Mouse (Mus musculus) adrenal gland, postnatal 25 days (tissue): ENCODE data around the gene Prkce. TPM values are rescaled to one million over a fixed set of nuclear protein-coding genes. Genes with fewer than 3 reads are reported as not detected.

Experiments used
- total RNA-seq: library from RNA; stranded (reverse); gene quantifications from 2 replicates; pipeline ENCODE4 v1.2.3, GENCODE M21; 2021

Gene Prkce
- total RNA-seq, 1 experiment from 2014 or later: 25.8 TPM

Other genes starting within 250 kb of the Prkce start
- 19.7 and 25.5 TPM in 2 replicates for gene Srbd1, start 22.6 kb upstream of the Prkce start, total RNA-seq